Mouse (Mus musculus) cortical plate, adult 2 months (tissue): ENCODE measurements around the gene Crim1. TPM values are rescaled to one million over a fixed set of nuclear protein-coding genes. Genes with fewer than 3 reads are reported as not detected.

ENCODE experiments used
- H3K27ac ChIP-seq: fragments of 200-500 bp; 2 replicates; pipeline ENCODE4 v1.5.1; 2012; ENCODE audit warnings: low read length, control low read depth, inconsistent platforms; ENCODE audit not compliant: insufficient read depth
- H3K4me1 ChIP-seq: fragments of 200-500 bp; 2 replicates; pipeline ENCODE4 v1.6.1; 2011; ENCODE audit warnings: low read length; ENCODE audit not compliant: control insufficient read depth, insufficient read depth
- H3K4me3 ChIP-seq: fragments of 200-500 bp; 2 replicates; pipeline ENCODE4 v1.5.1; 2011; ENCODE audit warnings: mild to moderate bottlenecking, low read length, control low read depth; ENCODE audit not compliant: insufficient read depth
- CTCF ChIP-seq: fragments of 200-500 bp; IDR thresholded peaks from 2 replicates; pipeline ENCODE4 v1.5.1; 2011; ENCODE audit warnings: mild to moderate bottlenecking, control low read depth, low read length; ENCODE audit not compliant: insufficient read depth; ENCODE audit errors: extremely low read depth
- POLR2A ChIP-seq: fragments of 200-500 bp; IDR thresholded peaks from 2 replicates; pipeline ENCODE4 v1.6.1; 2011; ENCODE audit warnings: mild to moderate bottlenecking, low read length, control low read depth; ENCODE audit not compliant: insufficient read depth; ENCODE audit errors: extremely low read depth
- polyA plus RNA-seq: library from polyadenylated mRNA; depleted of rRNA; stranded (reverse); fragments of >200 nt; gene quantifications from 2 replicates; pipeline ENCODE4 v1.2.3, GENCODE M21; 2012

The Crim1 gene
- polyA plus RNA-seq, 1 experiment, result 33.5 TPM

- H3K4me1 ChIP-seq, result no peaks in the 10 kb centered on the region
- no peak overlapping the region for H3K27ac ChIP-seq
- no peak overlapping the region for H3K4me3 ChIP-seq
- TF ChIP-seq POLR2A, result no peak
- no peak for TF ChIP-seq CTCF
These were observed 113.0 kb downstream of the Crim1 start for GRCm38 (mm10) chr17:78313006-78313405.

DNA sequence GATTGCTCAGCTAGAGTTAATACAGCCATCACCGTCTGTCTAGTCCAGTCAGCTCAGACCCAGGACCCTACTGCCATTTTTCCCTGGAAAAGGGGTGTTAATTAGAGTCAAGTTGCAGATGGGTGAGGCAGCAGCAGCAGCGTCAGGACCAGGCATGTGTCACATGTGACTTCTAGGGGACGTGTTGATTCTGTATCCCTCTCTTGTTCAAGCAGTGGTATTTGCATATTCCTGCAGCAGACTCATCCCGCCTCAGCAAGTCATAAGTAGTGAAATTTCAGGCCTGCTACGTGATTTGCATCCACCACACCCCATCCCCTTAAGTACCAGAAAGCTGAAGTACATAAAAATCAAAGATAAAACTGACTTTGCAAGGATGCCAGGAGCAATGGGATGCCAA lies 113.6 kb downstream of the Crim1 start:
- TF ChIP-seq POLR2A (no peak), CTCF (no peak)
- Histone ChIP-seq H3K4me3 (no peak overlapping the region), H3K27ac (no peak overlapping the region), H3K4me1 (no peaks in the 10 kb centered on the region)

GRCm38 (mm10) chr17:78315659-78316058 lies 115.6 kb downstream of the Crim1 start:
- Histone ChIP-seq H3K4me1 (no peaks in the 10 kb centered on the region), H3K4me3 (no peak overlapping the region), H3K27ac (no peak overlapping the region)
- TF ChIP-seq CTCF (no peak), POLR2A (no peak)

DNA sequence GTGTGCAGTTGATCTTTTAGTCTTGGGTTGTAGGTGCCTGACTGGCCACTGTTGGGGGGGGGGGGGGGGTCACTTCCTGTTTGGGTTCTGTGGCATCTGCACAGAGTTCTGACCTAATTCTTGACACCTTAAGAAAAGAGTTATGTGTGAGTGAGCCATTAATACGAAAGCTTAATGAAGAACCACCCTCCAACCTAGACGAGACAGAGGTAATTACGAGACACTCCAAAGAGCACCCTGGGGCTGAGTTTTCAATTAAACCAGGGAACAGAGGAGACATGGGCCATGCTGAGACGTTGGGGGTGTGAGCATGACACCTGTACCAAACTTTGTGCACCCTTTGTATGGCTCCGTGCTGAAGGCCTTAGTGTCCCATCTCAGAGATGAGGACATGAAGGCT lies 117.3 kb downstream of the Crim1 start:
- H3K4me1 ChIP-seq, result no peaks in the 10 kb centered on the region
- TF ChIP-seq POLR2A (no peak), CTCF (no peak)
- H3K27ac ChIP-seq, result no peak overlapping the region
- H3K4me3 ChIP-seq, result no peak overlapping the region

DNA sequence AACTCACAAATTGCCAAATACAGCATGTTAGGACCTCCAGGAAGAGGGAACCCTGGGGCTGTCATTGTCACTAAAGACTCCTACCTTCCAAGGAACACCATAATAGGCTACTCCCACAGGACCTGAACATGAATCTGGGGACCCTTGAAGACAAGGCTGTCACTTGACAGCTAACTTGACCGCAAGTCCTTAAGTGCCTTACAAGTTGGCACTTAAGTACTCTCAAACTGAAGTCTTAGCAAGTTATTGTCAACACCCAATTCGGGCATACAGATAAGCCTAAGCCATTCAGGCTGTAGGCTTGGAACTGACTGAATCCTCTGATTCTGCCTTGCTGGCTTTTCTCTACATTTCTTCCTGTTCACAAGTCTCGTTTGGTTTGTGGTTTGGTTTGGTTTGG lies 118.8 kb downstream of the Crim1 start:
- Histone ChIP-seq H3K27ac (no peak overlapping the region), H3K4me1 (no peaks in the 10 kb centered on the region), H3K4me3 (no peak overlapping the region)
- no peak for TF ChIP-seq CTCF
- TF ChIP-seq POLR2A, result no peak

GRCm38 (mm10) chr17:78321216-78321835 lies 121.3 kb downstream of the Crim1 start:
- H3K27ac ChIP-seq, result 0 out of 2 replicates have a peak overlapping the region, but pooled peaks have one; percentile 46
- H3K4me3 ChIP-seq, result no peak overlapping the region
- no peaks in the 10 kb centered on the region for H3K4me1 ChIP-seq
- TF ChIP-seq POLR2A (no peak), CTCF (no peak)

DNA sequence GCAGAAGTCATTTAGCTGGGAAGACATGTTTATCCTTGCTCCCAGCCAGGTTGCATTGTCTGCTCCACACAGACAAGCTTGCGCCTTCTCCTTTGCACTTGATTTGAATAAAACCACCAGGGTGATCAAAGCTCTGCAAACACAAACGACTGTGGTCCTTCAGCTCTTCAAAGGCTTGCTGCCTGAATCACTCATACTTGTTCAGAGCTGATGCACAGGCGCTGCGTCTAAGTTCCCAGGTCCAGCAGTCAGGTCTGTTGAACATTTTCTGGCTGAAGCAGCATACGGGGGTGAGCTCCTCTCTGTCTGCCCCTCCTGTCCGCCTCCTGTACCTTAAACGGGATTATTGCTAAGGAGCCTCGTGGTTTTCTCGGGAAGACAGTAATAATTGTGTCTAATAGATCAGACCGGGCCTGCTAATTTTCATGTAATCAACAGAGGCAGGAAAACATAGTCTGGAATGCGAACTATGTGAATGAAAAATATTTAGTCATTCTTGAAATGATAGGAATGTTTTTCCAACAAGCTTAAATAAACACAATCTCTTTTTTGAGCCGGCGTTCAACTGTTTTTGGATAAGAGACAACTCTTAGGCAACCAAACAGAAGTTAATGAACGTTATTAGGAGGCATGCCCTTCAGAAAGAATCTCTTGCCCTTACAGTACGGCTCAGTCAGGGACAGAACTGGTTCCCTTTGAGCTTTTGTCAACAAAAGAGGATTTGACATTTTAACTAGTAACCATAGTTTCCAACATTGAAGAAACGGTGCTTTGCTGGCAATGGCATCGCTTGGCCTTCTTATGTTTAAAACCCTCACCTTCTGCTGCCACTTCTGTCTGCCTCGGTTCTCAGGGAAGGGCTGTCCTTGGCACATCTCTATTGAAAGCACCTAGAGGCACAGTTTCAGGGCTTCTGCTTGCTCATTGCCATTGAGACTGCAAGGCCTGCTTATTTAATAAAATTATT lies 122.6 kb downstream of the Crim1 start:
- H3K4me3 ChIP-seq, result no peak overlapping the region
- no peaks in the 10 kb centered on the region for H3K4me1 ChIP-seq
- H3K27ac ChIP-seq, result 0 out of 2 replicates have a peak overlapping the region, but pooled peaks have one; percentile 78
- no peak for TF ChIP-seq CTCF
- TF ChIP-seq POLR2A, result no peak

- Histone ChIP-seq H3K4me1 (no peaks in the 10 kb centered on the region), H3K4me3 (no peak overlapping the region), H3K27ac (no peak overlapping the region)
- TF ChIP-seq CTCF (no peak), POLR2A (no peak)
These were observed 125.8 kb downstream of the Crim1 start for GRCm38 (mm10) chr17:78325761-78326332.

DNA sequence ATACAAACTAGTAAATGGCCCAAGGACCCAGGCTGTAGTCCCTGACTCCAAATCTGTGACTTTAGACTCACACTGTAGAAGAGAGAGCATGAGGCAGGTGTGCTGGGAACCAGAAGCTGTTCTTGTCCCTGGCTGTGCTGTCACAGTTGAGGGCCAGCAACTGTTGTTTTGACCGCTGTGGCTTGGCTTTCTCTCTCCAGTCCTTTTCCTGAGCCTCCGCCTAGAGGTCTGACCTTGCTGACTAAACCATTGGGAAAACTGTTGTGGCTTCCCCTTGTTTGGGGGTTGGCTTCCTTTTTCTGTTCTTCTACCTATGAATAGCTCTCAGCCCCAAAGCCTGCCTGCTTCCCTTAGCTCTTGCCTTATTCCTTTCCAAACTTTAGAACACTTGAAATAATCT lies 126.3 kb downstream of the Crim1 start:
- H3K27ac ChIP-seq, result no peak overlapping the region; the same call in 1 of the 2 replicates
- H3K4me3 ChIP-seq, result no peak overlapping the region
- TF ChIP-seq POLR2A (no peak), CTCF (no peak)
- H3K4me1 ChIP-seq, result no peaks in the 10 kb centered on the region

DNA sequence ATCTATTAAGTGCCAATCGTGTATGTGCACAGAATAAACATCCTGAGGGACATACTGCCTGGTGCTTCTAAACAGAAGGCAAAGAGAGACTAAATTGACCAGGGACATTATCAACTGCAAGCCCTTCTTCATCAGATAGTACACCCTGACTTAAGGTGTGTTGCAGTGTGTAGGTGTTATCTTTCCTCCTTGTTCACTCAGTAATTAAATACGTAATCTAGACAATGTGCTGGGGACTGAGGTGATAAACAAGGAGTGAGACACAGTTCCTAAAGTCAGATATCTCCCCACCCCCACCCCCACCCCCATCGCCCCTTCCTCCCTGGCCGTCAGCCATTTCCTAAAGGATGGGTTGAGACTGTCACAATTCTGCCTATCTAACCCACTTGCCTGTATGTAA lies 127.1 kb downstream of the Crim1 start:
- Histone ChIP-seq H3K4me1 (no peaks in the 10 kb centered on the region), H3K4me3 (no peak overlapping the region), H3K27ac (no peak overlapping the region)
- TF ChIP-seq POLR2A, result no peak
- no peak for TF ChIP-seq CTCF

DNA sequence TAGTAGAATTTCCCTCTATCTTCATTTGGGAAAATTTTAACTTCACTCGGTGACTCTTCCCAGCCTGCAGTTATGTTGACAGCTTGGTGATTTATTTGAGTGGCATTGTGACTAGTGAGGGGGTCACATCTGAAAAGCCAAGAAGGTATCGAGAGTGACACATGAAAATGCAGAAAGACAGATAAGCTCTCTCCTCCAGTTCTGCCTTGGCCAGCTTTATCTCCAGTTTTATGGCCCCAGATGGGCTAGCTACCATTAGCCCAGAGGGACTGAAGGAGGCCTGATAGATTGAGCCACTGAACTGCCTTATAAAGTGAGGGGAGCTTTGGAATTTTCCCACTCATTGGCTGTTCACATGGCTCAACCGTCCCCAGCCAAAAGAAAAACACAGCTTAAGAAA lies 128.2 kb downstream of the Crim1 start:
- TF ChIP-seq CTCF, result no peak
- no peak for TF ChIP-seq POLR2A
- H3K4me3 ChIP-seq, result no peak overlapping the region
- H3K4me1 ChIP-seq, result 0 out of 2 replicates have a peak, but pooled peaks cover under 1% of the 10 kb centered on the region
- no peak overlapping the region for H3K27ac ChIP-seq
